Mouse (Mus musculus) gastrocnemius, postnatal 10 days (tissue): ENCODE results near the gene Slx4ip. TPM values are rescaled to one million over a fixed set of nuclear protein-coding genes. Genes with fewer than 3 reads are reported as not detected.
A peak's percentile ranks its signal among the peaks of the same experiment; 100 is the strongest.
"Not testable (repeated sequence)": the region's sequence is repeated elsewhere in the genome, so short reads cannot be mapped to it uniquely, and the experiment has no call there.

Experiments
- DNase-seq: peaks from one replicate; pipeline ENCODE4 v3.0.0; 2021; ENCODE audit warnings: mixed read lengths
- long read RNA-seq, 2 experiments: library from polyadenylated mRNA; stranded (forward); transcript quantifications; one replicate each; pipeline ENCODE4 v2.0.0; 2021
- total RNA-seq, 2 experiments: library from RNA; stranded (reverse); gene quantifications; 2 replicates each; pipeline ENCODE4 v1.2.3; 2021

Slx4ip gene
- total RNA-seq: 1 to 10 TPM; 2.5 to 2.6 TPM
- long read RNA-seq, experiment 1, full-length matches to known transcripts: 1 of 2 reads
- long read RNA-seq, experiment 1, partial matches to known transcripts: 0 of 2 reads
- long read RNA-seq, experiment 1, other reads (novel, unspliced or antisense): 1 of 2 reads
- long read RNA-seq, experiment 2: 0 reads

DNA sequence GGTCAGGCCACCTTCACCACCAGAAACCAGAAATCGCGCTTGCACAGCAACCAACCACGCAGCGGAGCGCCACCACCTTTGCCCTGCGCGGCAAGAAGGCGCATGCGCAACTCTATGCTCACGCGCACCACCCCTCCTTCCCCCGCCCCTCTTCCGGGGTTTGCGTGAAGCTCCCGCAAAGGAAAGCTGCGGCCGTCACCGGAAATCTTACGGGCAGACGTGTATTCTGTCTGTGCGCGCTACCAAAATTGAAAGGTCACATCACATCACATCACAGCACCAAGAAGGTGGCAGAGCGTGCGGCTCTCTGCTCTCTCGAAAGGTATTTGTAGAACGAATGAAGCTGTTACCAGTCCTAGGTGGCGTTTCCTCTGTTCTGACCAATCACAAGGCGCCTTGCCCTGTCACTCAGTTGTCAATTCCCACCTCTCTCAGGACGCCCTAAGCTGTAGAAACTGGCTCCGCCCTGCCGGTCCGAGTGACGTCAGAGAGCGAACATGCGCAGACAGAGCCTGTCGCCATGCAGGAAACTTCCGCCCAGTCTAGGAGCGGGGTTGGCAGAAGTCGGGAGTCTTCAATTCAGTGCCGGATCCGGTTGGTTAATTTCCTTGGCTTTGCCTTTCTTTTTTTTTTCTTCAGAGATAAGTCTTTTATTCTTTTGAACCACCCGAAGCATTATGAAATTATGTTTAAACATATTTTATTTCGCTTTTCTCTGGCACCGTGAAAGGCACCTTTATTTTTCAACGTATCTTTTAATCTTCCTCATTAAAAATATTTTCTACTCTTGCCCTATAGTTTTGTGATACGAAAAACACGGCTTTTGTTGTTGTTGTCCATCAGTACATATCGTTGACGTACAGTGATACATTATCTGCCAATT lies at the start of gene Slx4ip, which contains the start of the genes AL731706.1 and Mkks:
Slx4ip (plus strand) TSS at position 151 of the 883 bp plus-strand sequence.
AL731706.1 (minus strand) TSS at position 322 of the 883 bp plus-strand sequence.
Mkks (minus strand) TSS at position 322 of the 883 bp plus-strand sequence.
- peak; percentile 97 for DNase-seq

- no peak for DNase-seq
Measured at GRCm38 (mm10) chr2:136850366-136850765, 40.7 kb upstream of the Slx4ip start.

DNA sequence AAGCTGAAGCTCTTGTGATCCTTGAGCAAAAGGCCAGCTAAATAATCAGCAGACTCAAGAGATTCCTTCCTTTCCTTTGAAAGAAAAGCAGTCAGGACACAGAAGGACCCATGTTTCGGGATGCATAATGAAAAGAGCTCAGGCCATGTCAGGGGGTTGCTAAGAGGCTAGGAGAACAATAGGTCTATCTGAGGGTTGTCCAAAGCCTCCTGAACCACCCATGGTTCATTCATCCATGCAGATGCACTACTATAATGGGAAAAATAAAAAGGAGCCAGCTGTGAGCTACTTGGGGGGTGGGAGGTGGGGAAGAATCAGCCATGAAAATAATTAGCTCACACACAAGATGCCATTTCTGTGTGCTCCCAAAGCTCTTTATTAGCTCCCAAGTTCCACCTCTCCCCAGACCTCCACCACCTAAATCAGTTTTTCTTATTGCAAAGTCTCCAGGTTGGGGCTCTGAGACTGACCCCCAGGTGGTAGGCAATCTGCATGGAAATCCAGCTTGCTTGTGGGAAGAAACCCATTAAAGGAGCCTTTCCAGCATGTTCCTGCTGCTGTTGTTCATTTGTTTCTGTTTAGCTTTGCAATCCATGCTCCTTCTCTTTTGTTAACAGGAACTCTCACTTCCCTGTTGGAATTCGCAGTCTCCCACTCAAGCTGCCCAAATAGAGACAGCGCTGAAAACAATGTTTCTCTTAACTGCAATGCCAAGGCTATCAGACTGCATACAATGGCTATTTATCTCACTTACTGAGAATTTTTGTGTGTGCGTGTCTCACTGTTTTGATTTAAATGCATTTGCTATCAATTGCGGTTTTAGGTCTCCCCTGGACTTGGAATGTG lies 36.3 kb upstream of the Slx4ip start:
- no peak for DNase-seq

GRCm38 (mm10) chr2:136885579-136885978 lies 5.4 kb upstream of the Slx4ip start, which contains the start of gene AL731706.2:
AL731706.2 (minus strand) TSS chr2:136885679.
- no peak for DNase-seq

GRCm38 (mm10) chr2:136886846-136887245 lies 4.2 kb upstream of the Slx4ip start:
- DNase-seq: peak; percentile 23

DNA sequence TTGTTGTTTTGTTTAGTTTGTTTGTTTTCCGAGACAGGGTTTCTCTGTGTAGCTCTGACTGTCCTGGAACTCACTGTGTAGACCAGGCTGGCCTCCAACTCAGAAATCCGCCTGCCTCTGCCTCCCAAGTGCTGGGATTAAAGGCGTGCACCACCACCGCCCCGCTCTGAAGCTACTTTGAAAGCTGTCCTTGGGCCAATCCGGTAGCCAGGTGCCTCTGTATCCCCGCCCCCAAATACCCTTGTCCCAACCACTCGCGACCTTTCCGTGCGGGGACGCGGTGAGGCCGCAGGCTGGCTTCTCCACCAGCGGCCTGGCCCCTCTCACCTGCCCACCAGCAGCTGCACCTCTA lies 326 bp upstream of the Slx4ip start:
- DNase-seq: not testable (repeated sequence)

DNA sequence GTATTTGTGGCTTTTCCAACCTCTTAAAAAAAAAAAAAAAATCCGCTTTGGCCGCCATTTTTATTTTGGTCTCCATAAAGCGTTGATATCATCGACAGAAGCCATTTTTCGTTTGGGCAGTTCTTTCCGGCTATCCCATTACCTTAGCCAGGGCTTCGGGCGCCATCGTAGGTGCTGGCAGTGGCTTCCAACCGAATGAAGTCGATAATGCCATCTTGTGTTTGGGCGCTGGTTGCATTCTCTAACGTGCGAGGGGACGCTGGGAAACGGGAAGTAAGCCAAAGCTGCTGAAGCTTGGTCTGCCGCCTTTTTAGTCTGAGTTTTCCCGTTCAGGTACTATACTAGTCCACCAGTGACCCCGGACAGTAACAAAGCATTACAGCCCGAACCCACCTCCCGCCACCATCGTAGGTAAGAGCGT lies 943 bp downstream of the Slx4ip start:
- DNase-seq: peak; percentile 87

GRCm38 (mm10) chr2:136894494-136894893 lies 3.5 kb downstream of the Slx4ip start:
- DNase-seq: no peak

DNA sequence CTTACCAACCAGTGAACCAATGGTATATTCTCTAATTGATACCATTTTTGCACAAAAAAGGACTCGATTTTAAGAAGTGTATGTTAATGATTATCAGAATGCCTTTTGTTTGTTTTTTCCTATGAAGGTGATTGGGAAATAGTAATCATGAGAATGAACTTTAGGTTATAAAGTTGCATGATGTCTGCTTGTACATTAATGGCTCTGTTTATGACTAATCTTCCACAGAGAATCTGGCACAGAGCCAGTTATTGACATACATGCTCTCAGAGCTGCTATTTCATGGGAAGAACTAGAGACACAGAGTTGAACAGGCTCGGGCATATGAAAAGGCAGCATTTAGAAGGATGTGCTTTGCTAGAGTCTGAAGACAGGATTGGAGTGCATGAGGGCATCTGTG lies 5.1 kb downstream of the Slx4ip start:
- no peak for DNase-seq

- no peak for DNase-seq
Measured at GRCm38 (mm10) chr2:136908596-136908995, 17.6 kb downstream of the Slx4ip start.

GRCm38 (mm10) chr2:136909298-136909697 lies 18.3 kb downstream of the Slx4ip start:
- DNase-seq: no peak

GRCm38 (mm10) chr2:136911958-136912411 lies 21.0 kb downstream of the Slx4ip start:
- DNase-seq: no peak

DNA sequence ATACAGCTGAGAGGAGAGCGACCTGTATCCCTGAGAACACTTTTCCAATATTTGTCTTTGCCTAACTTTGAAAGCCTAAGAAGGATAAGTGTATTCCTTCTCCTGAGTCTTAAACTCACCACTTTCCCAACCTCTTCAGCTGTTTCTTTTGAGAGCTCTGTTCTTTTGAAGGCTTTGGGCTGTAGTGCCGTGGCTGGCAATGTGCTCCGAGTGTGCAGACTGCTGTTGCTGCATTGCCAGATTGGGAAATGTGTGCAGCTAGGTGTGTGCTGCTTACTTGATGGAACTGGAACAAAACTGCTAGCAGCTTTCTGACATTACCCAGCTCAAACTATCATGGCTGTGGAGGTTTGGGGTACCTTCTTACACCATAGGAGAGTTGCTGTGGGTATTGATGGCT lies 22.0 kb downstream of the Slx4ip start:
- DNase-seq: no peak

DNA sequence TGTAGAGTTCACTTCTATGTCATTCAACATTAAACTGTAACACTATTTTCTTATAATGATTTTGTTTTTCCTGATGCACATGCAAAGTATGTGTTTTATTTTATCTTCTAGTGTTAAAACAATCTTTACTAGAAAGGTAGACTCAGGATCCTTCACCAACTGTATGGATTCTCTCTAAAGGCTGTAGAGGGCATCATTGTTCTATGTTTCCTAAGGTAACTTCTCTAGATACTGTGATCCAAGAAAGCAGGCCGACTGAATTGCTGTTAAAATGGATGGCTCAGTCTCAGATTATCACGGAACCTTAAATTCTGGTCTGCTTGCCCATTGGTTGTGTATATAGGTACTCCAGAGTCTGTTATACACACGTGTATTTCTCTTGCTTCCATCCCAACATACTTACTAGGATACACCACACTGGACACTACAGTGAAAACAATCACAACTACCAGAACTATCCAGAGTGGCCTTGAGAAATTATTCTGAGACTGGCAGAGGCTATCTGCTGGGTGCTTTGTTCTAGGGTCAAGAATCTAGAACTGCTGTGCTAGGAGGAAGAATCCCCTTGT lies 23.4 kb downstream of the Slx4ip start:
- no peak for DNase-seq

DNA sequence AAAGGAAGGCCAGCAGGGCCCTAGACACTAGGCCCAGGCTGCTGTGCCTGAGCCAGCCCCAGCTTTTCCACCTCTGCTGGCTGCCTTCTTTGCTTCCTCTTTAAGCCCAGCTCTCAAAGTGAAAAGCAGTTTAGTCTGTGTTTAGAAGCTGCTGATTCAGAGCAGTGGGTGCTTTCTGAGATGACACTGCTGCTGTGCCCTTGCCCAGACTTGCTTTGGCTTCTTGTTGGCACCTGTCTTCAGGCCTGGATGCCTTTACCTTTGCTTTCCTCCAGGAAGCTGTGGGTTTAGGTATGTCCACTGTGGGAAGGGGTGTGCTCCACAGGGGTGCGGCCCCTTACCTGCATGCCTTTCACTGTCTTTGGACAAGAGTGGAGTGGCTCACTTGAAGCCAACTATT lies 28.4 kb downstream of the Slx4ip start:
- no peak for DNase-seq

GRCm38 (mm10) chr2:136920257-136920993 lies 29.4 kb downstream of the Slx4ip start:
- DNase-seq: no peak

GRCm38 (mm10) chr2:136921003-136921408 lies 30.0 kb downstream of the Slx4ip start:
- no peak for DNase-seq

DNA sequence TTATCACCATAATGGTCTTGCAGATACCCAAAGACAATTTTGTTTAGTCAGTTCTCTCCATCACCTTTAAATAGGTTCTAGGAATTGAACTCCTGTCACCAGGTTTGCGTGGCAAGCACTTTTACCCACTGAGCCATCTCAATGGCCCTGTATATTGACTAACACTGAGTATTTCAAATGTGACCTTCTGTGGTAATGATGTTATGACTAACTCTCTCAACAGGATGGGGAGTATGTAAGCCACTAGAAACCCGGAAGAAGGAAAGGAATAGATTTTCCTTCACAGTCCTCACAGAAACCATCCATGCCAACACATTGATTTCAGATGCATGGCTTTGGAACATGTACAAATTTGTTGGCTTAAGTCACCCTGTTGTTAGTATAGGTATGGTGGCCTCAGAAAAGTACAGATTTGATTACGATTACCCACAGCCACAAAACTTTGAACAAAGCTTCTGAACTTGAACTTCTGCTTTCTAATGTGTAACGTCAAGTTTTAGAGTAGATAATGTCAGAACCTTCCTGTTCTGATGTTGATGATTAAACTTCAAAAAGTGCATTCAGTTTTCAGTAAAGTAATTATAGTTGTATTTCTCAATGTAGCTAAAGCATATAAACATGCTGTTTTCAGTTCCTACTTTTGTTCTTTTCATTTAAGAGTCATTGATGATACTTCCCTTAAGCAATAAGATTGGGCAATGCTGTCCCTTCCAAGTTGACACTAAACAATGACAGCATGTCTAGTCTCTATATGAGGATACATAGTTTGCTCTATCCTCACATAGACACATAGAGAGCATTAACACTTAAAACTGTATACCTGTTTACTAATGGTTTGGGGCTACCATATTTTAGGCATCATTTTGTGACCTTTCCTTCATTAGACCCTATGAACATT lies 45.6 kb downstream of the Slx4ip start:
- no peak for DNase-seq

DNA sequence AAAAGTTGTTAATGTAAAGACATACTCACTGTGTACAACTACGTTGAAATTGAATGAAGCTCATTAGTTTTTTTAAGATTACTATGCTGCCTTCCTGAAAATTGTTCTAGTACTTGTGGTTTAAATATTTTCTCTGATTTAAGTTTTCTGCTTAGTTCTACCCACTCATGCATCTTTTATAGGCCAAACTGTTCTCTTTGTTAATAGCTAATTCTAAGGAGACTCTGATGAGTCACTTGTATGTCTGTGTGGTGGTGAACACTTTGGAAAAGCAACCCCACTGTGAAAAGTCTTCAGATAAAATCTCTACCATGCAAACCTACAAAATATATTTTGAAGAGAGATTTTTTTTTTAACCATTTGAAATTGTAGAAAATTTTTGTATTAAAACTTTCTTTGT lies 47.2 kb downstream of the Slx4ip start:
- DNase-seq: no peak

- no peak for DNase-seq
Measured at GRCm38 (mm10) chr2:136946297-136946696, 55.3 kb downstream of the Slx4ip start.
